Mouse (Mus musculus) small intestine, adult 2 months (tissue): Measurements from ENCODE around the gene Rae1.

ENCODE experiments used
- CTCF ChIP-seq: fragments of 200-500 bp; IDR thresholded peaks from 2 replicates; pipeline ENCODE4 v1.5.1; 2012; ENCODE audit warnings: low read depth, mild to moderate bottlenecking, control low read depth, inconsistent platforms, low read length, moderate library complexity, mixed read lengths; ENCODE audit not compliant: insufficient replicate concordance, insufficient read length; ENCODE audit errors: extremely low read depth
- POLR2A ChIP-seq: fragments of 200-500 bp; IDR thresholded peaks from 2 replicates; pipeline ENCODE4 v1.6.1; 2012; ENCODE audit warnings: low read depth, mild to moderate bottlenecking, control low read depth, inconsistent platforms, low read length, moderate library complexity

DNA sequence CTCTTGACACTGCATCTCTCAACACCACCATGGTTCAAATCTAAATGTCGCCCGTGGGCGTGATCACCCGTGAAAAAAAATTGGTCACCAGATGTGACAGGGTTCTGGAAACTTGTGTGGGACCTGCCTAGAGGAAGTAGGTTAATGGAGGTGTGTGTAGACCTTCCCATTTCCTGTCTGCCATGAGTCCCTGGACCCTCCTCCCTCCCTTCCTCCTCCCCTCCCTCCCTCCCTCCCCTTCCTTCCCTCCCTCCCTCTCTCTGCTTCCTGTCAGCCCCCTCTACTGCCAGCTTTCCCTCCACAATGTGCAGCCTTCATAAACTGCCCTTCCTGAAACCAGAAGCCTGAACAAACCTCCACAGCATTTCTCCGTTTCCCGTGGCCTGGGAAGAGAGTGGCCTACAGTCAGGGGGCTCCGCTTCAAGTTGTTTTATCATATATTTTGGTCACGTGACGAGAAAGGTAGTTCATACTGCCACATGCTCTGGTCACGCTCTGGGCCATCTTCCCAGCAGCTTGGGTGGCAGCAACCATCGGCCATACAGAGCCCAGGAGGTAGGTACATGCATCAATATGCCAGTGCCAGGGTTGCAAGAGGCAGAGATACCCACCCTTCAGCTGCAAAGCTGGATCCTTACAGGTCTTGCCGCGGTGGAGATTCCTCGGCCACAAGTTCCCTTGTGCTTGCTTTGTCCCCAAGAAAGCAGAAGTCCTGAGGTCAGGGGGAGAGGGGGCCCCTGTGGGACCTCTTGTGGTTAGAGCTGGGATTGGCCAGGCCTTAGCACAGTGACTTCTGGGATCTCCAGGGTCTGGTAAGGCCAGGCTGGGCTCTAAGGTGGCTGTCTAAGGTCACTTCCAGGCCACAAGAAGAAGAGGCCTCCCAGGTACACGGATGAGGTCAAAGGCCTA, 61.8 kb downstream of the Rae1 start:
- TF ChIP-seq CTCF (no peak), POLR2A (no peak)
